Mouse (Mus musculus) thymus, adult 2 months (tissue): ENCODE measurements around the gene Mpp3.

ENCODE experiments used
- CTCF ChIP-seq: fragments of 200-500 bp; IDR thresholded peaks from 2 replicates; pipeline ENCODE4 v1.5.1; 2012; ENCODE audit warnings: mild to moderate bottlenecking, control low read depth, low read length, moderate library complexity, borderline replicate concordance; ENCODE audit not compliant: control insufficient read depth, poor library complexity, insufficient read depth; ENCODE audit errors: extremely low read depth
- POLR2A ChIP-seq: fragments of 200-500 bp; IDR thresholded peaks from 2 replicates; pipeline ENCODE4 v1.6.1; 2012; ENCODE audit warnings: mild to moderate bottlenecking, low read length, control low read depth, moderate library complexity; ENCODE audit not compliant: control insufficient read depth, poor library complexity, insufficient read depth; ENCODE audit errors: extremely low read depth

DNA sequence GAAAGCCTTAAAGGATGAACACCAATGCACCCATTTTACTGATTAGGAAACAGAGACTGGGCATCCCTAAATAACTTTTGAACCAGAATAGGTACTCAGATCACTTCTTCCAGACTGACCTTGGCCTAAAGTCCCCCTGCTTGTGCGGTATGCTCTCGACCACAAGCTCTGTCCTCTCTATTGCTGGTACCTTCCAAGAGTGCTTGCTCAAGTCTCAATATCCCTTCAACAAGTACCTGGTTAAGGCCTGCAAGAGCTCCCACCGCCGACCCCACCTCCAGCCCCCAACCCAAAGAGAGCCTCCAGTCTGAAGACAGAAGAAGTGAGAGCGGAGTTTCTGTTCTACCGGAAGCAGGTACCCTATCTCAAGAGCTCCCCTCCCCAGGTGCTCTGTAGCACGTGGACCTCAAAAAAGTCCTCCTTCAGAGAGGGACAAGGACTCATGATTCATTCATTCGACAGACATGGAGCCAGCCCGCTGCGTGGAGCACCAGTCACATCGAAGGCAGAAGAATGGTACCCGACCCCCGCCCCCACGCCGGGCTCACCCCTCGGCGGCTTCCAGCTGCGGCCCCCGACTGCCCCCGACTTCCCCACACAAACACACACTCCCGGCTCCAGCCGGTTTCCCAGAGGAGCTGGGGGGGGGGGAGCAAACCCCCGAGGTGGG lies 2.1 kb downstream of the Mpp3 start:
- TF ChIP-seq POLR2A: no peak
- TF ChIP-seq CTCF: no peak
